Mouse (Mus musculus) limb, embryonic 15.5 days (tissue): ENCODE data around the gene Polr2b. TPM values are rescaled to one million over a fixed set of nuclear protein-coding genes. Genes with fewer than 3 reads are reported as not detected.

Experiments
- ATAC-seq: fragments of 200-750 bp; cut with Nextera tagmentation; 2 replicates; pipeline ENCODE4 v1.8.0; 2017; ENCODE audit warnings: low read depth, moderate TSS enrichment; ENCODE audit not compliant: insufficient number of reproducible peaks, low FRiP score, low TSS enrichment
- H3K27ac ChIP-seq: fragments of 300-500 bp; sonication (generic); 2 replicates; pipeline ENCODE4 v1.5.1; 2015; ENCODE audit warnings: moderate library complexity, mild to moderate bottlenecking, inconsistent platforms
- H3K27me3 ChIP-seq: fragments of 300-500 bp; sonication (generic); 2 replicates; pipeline ENCODE4 v1.6.1; 2015; ENCODE audit warnings: inconsistent platforms
- H3K36me3 ChIP-seq: fragments of 300-500 bp; sonication (generic); 2 replicates; pipeline ENCODE4 v1.6.1; 2015; ENCODE audit warnings: inconsistent platforms
- H3K4me1 ChIP-seq: fragments of 300-500 bp; sonication (generic); 2 replicates; pipeline ENCODE4 v1.6.1; 2015; ENCODE audit warnings: inconsistent platforms
- H3K4me2 ChIP-seq: fragments of 300-500 bp; sonication (generic); 2 replicates; pipeline ENCODE4 v1.6.1; 2015; ENCODE audit warnings: mild to moderate bottlenecking, inconsistent platforms
- H3K4me3 ChIP-seq: fragments of 300-500 bp; sonication (generic); 2 replicates; pipeline ENCODE4 v1.5.1; 2015; ENCODE audit warnings: mild to moderate bottlenecking, inconsistent platforms
- H3K9ac ChIP-seq: fragments of 300-500 bp; sonication (generic); 2 replicates; pipeline ENCODE4 v1.6.1; 2015; ENCODE audit warnings: inconsistent platforms
- H3K9me3 ChIP-seq: fragments of 300-500 bp; sonication (generic); 2 replicates; pipeline ENCODE4 v1.6.1; 2016; ENCODE audit warnings: inconsistent platforms
- WGBS: fragments of 180-500 bp; shearing (Covaris S2); methylation state at CpG from one replicate; pipeline ENCODE4 v1.1.7; 2015; 5-methylcytosine and 5-hydroxymethylcytosine counted together
- polyA plus RNA-seq: library from polyadenylated mRNA; unstranded; fragments of >200 nt; fragmentation: Nextera tagmentation; extraction: Ambion mirVana; gene quantifications from 2 replicates; pipeline ENCODE4 v1.2.1, GENCODE M21; 2015

Gene Polr2b
- polyA plus RNA-seq, 1 experiment from 2014 or later = 50.8 TPM

- Histone ChIP-seq H3K4me2 (no peak overlapping the region), H3K36me3 (peaks cover 5% of the 10 kb centered on the region; the same call in 1 of the 2 replicates), H3K9me3 (no peaks in the 10 kb centered on the region), H3K27me3 (no peaks in the 10 kb centered on the region; the same call in 1 of the 2 replicates), H3K27ac (peak overlapping the region; percentile 64), H3K4me3 (no peak overlapping the region), H3K4me1 (peaks cover 33% of the 10 kb centered on the region), H3K9ac (no peak overlapping the region)
- WGBS = 47% methylated on average over 19 of the region's 19 CpGs
- no peak for ATAC-seq
Measured at GRCm38 (mm10) chr5:77355307-77356265, 45.6 kb downstream of the Polr2b start.

DNA sequence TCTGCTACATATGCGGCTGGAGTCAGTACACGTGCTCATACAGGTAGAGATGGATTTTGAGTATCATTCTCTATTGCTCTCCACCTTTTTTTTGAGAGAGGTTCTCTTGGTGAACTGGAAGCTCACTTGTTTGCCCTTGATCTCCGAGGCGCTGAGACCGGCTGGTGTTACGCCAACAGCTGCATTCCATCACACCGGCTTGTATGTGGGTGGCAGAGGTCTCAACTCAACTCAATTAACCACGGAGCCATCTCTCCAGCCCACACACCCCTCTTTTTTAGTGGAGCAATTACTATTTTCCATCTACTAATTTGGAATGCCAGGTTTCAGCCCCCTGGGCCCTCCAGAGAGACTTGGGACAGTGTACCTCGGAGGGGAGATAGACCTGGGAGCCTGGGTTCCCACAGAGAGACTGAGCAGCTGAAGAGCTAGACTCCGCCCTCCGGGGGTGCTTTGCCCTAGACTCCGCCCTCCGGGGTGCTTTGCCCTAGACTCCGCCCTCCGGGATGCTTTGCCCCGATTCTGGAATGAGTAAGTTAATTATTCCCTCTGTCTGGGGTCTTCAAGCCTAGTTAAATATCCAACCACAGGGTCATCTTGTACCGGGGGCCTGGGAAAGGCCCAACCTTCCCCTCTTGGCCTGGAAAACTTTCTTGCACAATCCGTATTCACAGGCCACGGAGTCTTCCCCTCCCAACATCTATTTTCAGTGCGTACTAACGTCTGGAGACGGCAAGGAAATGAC is 47.6 kb downstream of the Polr2b start:
- H3K4me3 ChIP-seq = peak overlapping the region; percentile 40
- H3K4me1 ChIP-seq = peaks cover 35% of the 10 kb centered on the region
- peak; percentile 68 for ATAC-seq
- 0 out of 2 replicates have a peak overlapping the region, but pooled peaks have one; percentile 23 for H3K9ac ChIP-seq
- peak overlapping the region; percentile 72 for H3K27ac ChIP-seq
- WGBS = 15% methylated on average over 22 of the region's 22 CpGs
- no peaks in the 10 kb centered on the region for H3K36me3 ChIP-seq
- no peaks in the 10 kb centered on the region; the same call in 1 of the 2 replicates for H3K27me3 ChIP-seq
- H3K4me2 ChIP-seq = peak overlapping the region; percentile 46
- H3K9me3 ChIP-seq = no peaks in the 10 kb centered on the region

GRCm38 (mm10) chr5:77358347-77358746 is 48.4 kb downstream of the Polr2b start:
- H3K27me3 ChIP-seq = no peaks in the 10 kb centered on the region; the same call in 1 of the 2 replicates
- peak; percentile 54; the same call in 1 of the 2 replicates for ATAC-seq
- H3K27ac ChIP-seq = peak overlapping the region; percentile 72
- no peak overlapping the region for H3K9ac ChIP-seq
- H3K4me1 ChIP-seq = peaks cover 35% of the 10 kb centered on the region
- no peaks in the 10 kb centered on the region for H3K9me3 ChIP-seq
- WGBS = 2% methylated on average over 10 of the region's 10 CpGs
- peak overlapping the region; percentile 40 for H3K4me3 ChIP-seq
- peak overlapping the region; percentile 46 for H3K4me2 ChIP-seq
- no peaks in the 10 kb centered on the region for H3K36me3 ChIP-seq

DNA sequence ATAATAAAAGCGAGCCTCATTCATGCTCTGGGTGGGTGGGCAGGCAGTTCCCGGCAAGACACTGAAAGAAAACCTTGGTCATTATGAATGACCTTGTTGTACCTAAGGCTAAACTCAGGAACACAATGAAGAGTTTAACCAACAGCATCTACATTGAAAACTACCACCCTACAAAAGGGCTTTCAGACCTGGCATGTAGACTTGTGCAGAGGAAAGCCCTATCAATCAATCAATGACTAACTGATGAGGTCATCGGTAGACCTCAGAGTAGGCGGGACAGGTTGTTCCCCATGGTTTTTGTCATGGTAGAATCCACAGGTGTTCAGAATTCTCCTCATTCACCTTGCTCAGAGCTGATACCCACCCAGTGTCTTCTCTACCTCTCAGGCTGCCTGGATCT is 50.0 kb downstream of the Polr2b start:
- Histone ChIP-seq H3K27ac (no peak overlapping the region), H3K9ac (no peak overlapping the region), H3K4me3 (no peak overlapping the region), H3K9me3 (no peaks in the 10 kb centered on the region), H3K4me1 (peaks cover 40% of the 10 kb centered on the region), H3K36me3 (no peaks in the 10 kb centered on the region), H3K4me2 (no peak overlapping the region), H3K27me3 (no peaks in the 10 kb centered on the region)
- no peak for ATAC-seq
- 89% methylated on average over 4 of the region's 4 CpGs for WGBS

DNA sequence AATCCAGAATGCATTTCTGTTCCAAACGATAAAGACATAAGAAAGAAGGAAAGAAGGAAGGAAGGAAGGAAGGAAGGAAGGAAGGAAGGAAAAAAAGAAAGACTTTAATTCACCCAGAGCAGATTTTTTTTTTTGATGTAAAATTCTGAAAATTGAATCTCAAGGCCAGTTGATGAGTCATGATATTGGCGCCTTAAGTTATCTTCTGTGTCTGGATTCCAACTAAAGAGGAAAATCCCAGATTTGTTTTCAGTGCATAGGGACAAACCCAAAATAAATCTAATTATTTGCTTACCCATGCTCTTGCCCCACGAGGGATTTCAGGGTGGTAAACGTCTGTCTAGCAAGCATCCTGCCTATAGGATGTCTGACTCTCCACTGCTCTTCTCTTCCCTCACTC is 51.1 kb downstream of the Polr2b start:
- Histone ChIP-seq H3K36me3 (no peaks in the 10 kb centered on the region), H3K27me3 (no peaks in the 10 kb centered on the region), H3K4me3 (no peak overlapping the region), H3K4me2 (no peak overlapping the region), H3K27ac (no peak overlapping the region), H3K9ac (no peak overlapping the region), H3K4me1 (peaks cover 31% of the 10 kb centered on the region), H3K9me3 (no peaks in the 10 kb centered on the region)
- no peak for ATAC-seq
- WGBS = 65% methylated on average over 4 of the region's 4 CpGs

DNA sequence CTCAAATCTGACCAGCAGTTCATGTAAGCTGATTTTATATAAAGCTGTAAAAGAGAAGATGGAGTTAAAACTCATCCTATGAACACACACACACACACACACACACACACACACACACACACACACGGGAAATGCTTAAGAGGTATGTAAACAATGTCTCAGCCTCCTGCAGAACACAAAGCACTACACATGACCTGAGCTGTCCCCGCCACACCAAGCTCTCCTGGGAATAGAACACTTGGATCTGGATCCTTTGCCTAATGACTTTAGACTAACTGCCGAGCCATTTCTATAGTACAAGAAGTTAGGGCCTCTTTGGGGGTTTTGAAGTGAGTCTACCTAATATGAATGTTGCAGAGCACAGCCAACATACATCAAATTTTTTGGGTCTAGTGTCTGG is 52.2 kb downstream of the Polr2b start:
- H3K4me3 ChIP-seq = no peak overlapping the region
- H3K27ac ChIP-seq = no peak overlapping the region
- no peak for ATAC-seq

GRCm38 (mm10) chr5:77363650-77364049 is 53.7 kb downstream of the Polr2b start:
- no peak for ATAC-seq
- Histone ChIP-seq H3K9ac (no peak overlapping the region), H3K36me3 (no peaks in the 10 kb centered on the region), H3K27me3 (no peaks in the 10 kb centered on the region), H3K9me3 (no peaks in the 10 kb centered on the region), H3K27ac (no peak overlapping the region), H3K4me1 (peaks cover 37% of the 10 kb centered on the region), H3K4me2 (no peak overlapping the region), H3K4me3 (no peak overlapping the region)
- WGBS = 81% methylated on average over 6 of the region's 6 CpGs

More for the DNA sequence above, 52.2 kb downstream of the Polr2b start:
- Histone ChIP-seq H3K27me3 (no peaks in the 10 kb centered on the region), H3K4me2 (no peak overlapping the region), H3K9ac (no peak overlapping the region), H3K36me3 (no peaks in the 10 kb centered on the region), H3K4me1 (peaks cover 37% of the 10 kb centered on the region), H3K9me3 (no peaks in the 10 kb centered on the region)
- 44% methylated on average over 3 of the region's 3 CpGs for WGBS

DNA sequence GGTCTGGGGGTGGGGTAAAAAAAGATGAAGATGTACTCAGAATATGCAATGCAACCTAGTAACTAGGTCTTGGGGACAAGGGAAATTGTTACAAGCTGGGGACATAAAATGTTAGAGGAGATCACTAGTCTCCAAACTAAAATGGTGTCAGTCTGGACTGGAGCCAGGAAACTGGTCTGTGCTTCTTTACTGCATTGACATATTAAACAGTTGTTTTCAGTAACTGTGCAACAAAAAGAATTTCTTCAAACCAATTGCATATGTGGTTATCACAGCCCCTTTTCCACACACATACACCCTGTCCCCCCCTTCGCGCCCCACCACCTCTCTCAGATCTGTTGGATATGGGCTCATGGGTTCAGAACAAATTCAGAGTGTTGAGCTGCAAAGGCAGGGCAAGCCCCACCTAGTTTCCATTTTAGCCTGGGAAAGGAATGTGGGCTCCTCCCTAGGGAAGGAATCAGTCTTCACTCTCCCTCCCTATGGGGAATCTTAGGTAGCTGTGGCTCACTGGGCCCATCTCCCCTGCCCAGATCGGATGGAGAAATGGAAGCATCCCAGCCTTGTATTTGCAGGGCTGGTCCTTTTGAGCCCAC is 54.6 kb downstream of the Polr2b start:
- peaks cover 42% of the 10 kb centered on the region for H3K4me1 ChIP-seq
- H3K9me3 ChIP-seq = no peaks in the 10 kb centered on the region
- peak overlapping the region; percentile 38; the same call in 1 of the 2 replicates for H3K27ac ChIP-seq
- no peak overlapping the region for H3K4me3 ChIP-seq
- H3K4me2 ChIP-seq = no peak overlapping the region
- no peaks in the 10 kb centered on the region for H3K27me3 ChIP-seq
- H3K36me3 ChIP-seq = no peaks in the 10 kb centered on the region
- no peak for ATAC-seq
- 73% methylated on average over 3 of the region's 3 CpGs for WGBS
- H3K9ac ChIP-seq = no peak overlapping the region

- Histone ChIP-seq H3K9me3 (no peaks in the 10 kb centered on the region), H3K4me1 (peaks cover 51% of the 10 kb centered on the region), H3K27me3 (no peaks in the 10 kb centered on the region), H3K4me3 (no peak overlapping the region), H3K9ac (no peak overlapping the region), H3K36me3 (no peaks in the 10 kb centered on the region), H3K27ac (peak overlapping the region; percentile 72), H3K4me2 (no peak overlapping the region)
- 60% methylated on average over 8 of the region's 8 CpGs for WGBS
- no peak for ATAC-seq
Measured at GRCm38 (mm10) chr5:77366313-77366712, 56.4 kb downstream of the Polr2b start.

DNA sequence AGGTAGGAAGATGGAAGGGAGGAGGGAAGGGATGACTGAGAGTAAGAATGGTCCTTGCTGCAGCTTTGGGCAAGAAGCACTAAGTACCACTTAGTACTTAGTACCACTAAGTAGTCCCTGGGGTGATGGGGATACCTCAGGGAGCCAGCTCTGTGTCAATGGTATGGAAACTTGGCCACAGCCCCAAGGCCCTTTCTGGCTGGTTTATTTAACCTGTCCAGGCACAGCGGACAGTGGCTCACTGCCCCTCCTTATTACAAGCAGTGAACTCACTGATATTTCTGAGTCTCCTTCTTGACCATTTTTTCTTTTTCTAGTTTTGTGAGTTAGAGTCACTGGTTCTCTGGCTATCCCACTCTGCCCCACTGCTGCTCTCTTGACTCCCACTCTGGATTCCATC is 57.2 kb downstream of the Polr2b start:
- Histone ChIP-seq H3K4me2 (no peak overlapping the region), H3K27ac (peak overlapping the region; percentile 77), H3K27me3 (no peaks in the 10 kb centered on the region), H3K9ac (no peak overlapping the region), H3K4me3 (no peak overlapping the region), H3K36me3 (no peaks in the 10 kb centered on the region), H3K4me1 (peaks cover 51% of the 10 kb centered on the region), H3K9me3 (no peaks in the 10 kb centered on the region)
- ATAC-seq = no peak
- WGBS = 74% methylated on average over 1 of the region's 1 CpGs

GRCm38 (mm10) chr5:77367682-77368081 is 57.7 kb downstream of the Polr2b start:
- Histone ChIP-seq H3K4me1 (peaks cover 51% of the 10 kb centered on the region), H3K4me3 (no peak overlapping the region), H3K27me3 (no peaks in the 10 kb centered on the region), H3K9me3 (no peaks in the 10 kb centered on the region), H3K4me2 (no peak overlapping the region), H3K9ac (no peak overlapping the region), H3K36me3 (no peaks in the 10 kb centered on the region), H3K27ac (peak overlapping the region; percentile 77)
- WGBS = 32% methylated on average over 12 of the region's 12 CpGs
- peak; percentile 77 for ATAC-seq
